Mouse (Mus musculus) lung, adult 2 months (tissue): ENCODE measurements around the gene Adam12.

Source experiments
- CTCF ChIP-seq: fragments of 200-500 bp; IDR thresholded peaks from 2 replicates; pipeline ENCODE4 v1.5.1; 2011; ENCODE audit warnings: mild to moderate bottlenecking, low read length, control low read depth; ENCODE audit not compliant: insufficient read depth
- POLR2A ChIP-seq: fragments of 200-500 bp; IDR thresholded peaks from 2 replicates; pipeline ENCODE4 v1.6.1; 2011; ENCODE audit warnings: low read depth, mild to moderate bottlenecking, control low read depth, low read length, borderline replicate concordance; ENCODE audit errors: extremely low read depth

GRCm38 (mm10) chr7:133862233-133862632, 369.7 kb downstream of the Adam12 start:
- TF ChIP-seq CTCF: no peak
- no peak for TF ChIP-seq POLR2A
